In genomic region chr11:32225222-32226104, GRCm38 (mm10) we compare ENCODE assay signal across 8 mouse cellular contexts. TPM values are rescaled to one million over a fixed set of nuclear protein-coding genes. Genes with fewer than 3 reads are reported as not detected.
DNase-seq lines count a peak whose midpoint lies in the region; ATAC-seq and TF ChIP-seq lines count a peak whose summit lies in the region.

No protein-coding gene starts in this region.

- no peaks in the 10 kb centered on the region; the same call in 1 of the 2 replicates for H3K9me3 ChIP-seq in G1E (replicated peaks)
- no peaks in the 10 kb centered on the region for H3K9me3 ChIP-seq in forebrain, embryonic 16.5 days (ENCODE audit: control insufficient read depth, low read length)
- no peaks in the 10 kb centered on the region for H3K9me3 ChIP-seq in intestine, embryonic 14.5 days (ENCODE audit: control insufficient read depth, low read length)

- 54% methylated on average over 7 of the region's 7 CpGs for WGBS in forebrain, embryonic 16.5 days
- 42% methylated on average over 7 of the region's 7 CpGs for WGBS in intestine, embryonic 14.5 days

- H3K4me3 ChIP-seq in G1E (ENCODE audit: low read depth, low read length), result no peak overlapping the region; the same call in 1 of the 2 replicates
- no peak overlapping the region for H3K4me3 ChIP-seq in forebrain, embryonic 16.5 days (replicated peaks; ENCODE audit: low read length)
- no peak overlapping the region for H3K4me3 ChIP-seq in intestine, embryonic 14.5 days (ENCODE audit: low read depth, low read length)

- intact Hi-C loops in left cerebral cortex, postnatal 4 days (cut with DNase I), result no loop called here

- H3K27ac ChIP-seq in forebrain, embryonic 16.5 days (ENCODE audit: low read length), result peak overlapping the region; percentile 64
- peak overlapping the region; percentile 93 for H3K27ac ChIP-seq in intestine, embryonic 14.5 days (ENCODE audit: low read depth)

- peaks cover 46% of the 10 kb centered on the region for H3K27me3 ChIP-seq in G1E (ENCODE audit: insufficient read depth, low read length)
- H3K27me3 ChIP-seq in forebrain, embryonic 16.5 days (replicated peaks; ENCODE audit: control insufficient read depth, insufficient read depth, low read length), result peaks cover 16% of the 10 kb centered on the region
- no peaks in the 10 kb centered on the region for H3K27me3 ChIP-seq in intestine, embryonic 14.5 days (replicated peaks; ENCODE audit: control insufficient read depth, insufficient read depth, low read length)

- ATAC-seq in cerebellum, adult (ENCODE audit: insufficient number of reproducible peaks, low FRiP score, low TSS enrichment), result no peak
- no peak for ATAC-seq in G1E (ENCODE audit: extremely low read depth, insufficient number of reproducible peaks, low FRiP score, poor library complexity, severe bottlenecking)
- ATAC-seq in forebrain, embryonic 16.5 days, result no peak
- no peak for ATAC-seq in intestine, embryonic 14.5 days (replicated peaks; ENCODE audit: low FRiP score, low TSS enrichment, low read depth)

- no peak for TF ChIP-seq CTCF in G1E (IDR thresholded peaks at IDR 0.05; ENCODE audit: low read depth, low read length)

- peak; percentile 66 for DNase-seq in cerebellum, adult 9-11 months
- DNase-seq in G1E (ENCODE audit: low spot score), result peak; percentile 24
- peak; percentile 64 for DNase-seq in intestine, embryonic 14.5 days (ENCODE audit: low spot score)
- peak; percentile 62 for DNase-seq in lung, postnatal 10 days
- DNase-seq in left cerebral cortex, postnatal 4 days, result no peak
- DNase-seq in frontal cortex, postnatal 25 days (ENCODE audit: low spot score in 2 of 2), result no peak

- no peak overlapping the region for H3K9ac ChIP-seq in forebrain, embryonic 16.5 days (replicated peaks; ENCODE audit: low read depth, low read length)
- no peak overlapping the region for H3K9ac ChIP-seq in intestine, embryonic 14.5 days (ENCODE audit: low read length)

- H3K4me1 ChIP-seq in G1E (ENCODE audit: insufficient read depth, low read depth, low read length), result peaks cover 72% of the 10 kb centered on the region
- peaks cover 42% of the 10 kb centered on the region for H3K4me1 ChIP-seq in forebrain, embryonic 16.5 days (replicated peaks; ENCODE audit: control insufficient read depth, insufficient read depth, low read length)
- H3K4me1 ChIP-seq in intestine, embryonic 14.5 days (replicated peaks; ENCODE audit: control insufficient read depth, insufficient read depth, low read length), result peaks cover 41% of the 10 kb centered on the region

- no peak overlapping the region; the same call in 1 of the 2 replicates for H3K4me2 ChIP-seq in forebrain, embryonic 16.5 days (ENCODE audit: low read length)
- peak overlapping the region; percentile 22; the same call in 1 of the 2 replicates for H3K4me2 ChIP-seq in intestine, embryonic 14.5 days (ENCODE audit: low read length)

- peaks cover 32% of the 10 kb centered on the region for H3K36me3 ChIP-seq in G1E (replicated peaks)
- no peaks in the 10 kb centered on the region for H3K36me3 ChIP-seq in forebrain, embryonic 16.5 days (ENCODE audit: control insufficient read depth, insufficient read depth)
- H3K36me3 ChIP-seq in intestine, embryonic 14.5 days (ENCODE audit: control insufficient read depth, insufficient read depth, low read length), result peaks cover 25% of the 10 kb centered on the region

RNA-seq across cellular contexts. Expression of gene Mpg, which starts 0.8 kb away (rescaled TPM):
- total RNA-seq in G1E (2014; fragmentation: Nextera tagmentation) (13.7 and 22.0 TPM in 2 replicates), G1E (2017) (12.7 and 17.0 TPM in 2 replicates)
- polyA plus RNA-seq in G1E (2012), result 13.4 and 14.2 TPM in 2 replicates
- 36.7 and 38.1 TPM in 2 replicates for polyA plus RNA-seq in forebrain, embryonic 16.5 days (2015; fragmentation: Nextera tagmentation; extraction: Ambion mirVana)
- polyA plus RNA-seq in intestine, embryonic 14.5 days (2014; fragmentation: Nextera tagmentation; extraction: Ambion mirVana), result 36.2 and 39.3 TPM in 2 replicates
- total RNA-seq in left cerebral cortex, postnatal 4 days (2021), result 10 to 100 TPM; 21.5 to 22.5 TPM

RNA-seq across cellular contexts. Expression of gene Rhbdf1, which starts 3.4 kb away (rescaled TPM):
- total RNA-seq in G1E (2014; fragmentation: Nextera tagmentation), result 0.19 and 0.30 TPM in 2 replicates
- 0.46 and 2.5 TPM in 2 replicates for total RNA-seq in G1E (2017)
- polyA plus RNA-seq in G1E (2012), result 0.91 and 2.1 TPM in 2 replicates
- 21.1 and 23.3 TPM in 2 replicates for polyA plus RNA-seq in forebrain, embryonic 16.5 days (2015; fragmentation: Nextera tagmentation; extraction: Ambion mirVana)
- 45.6 and 57.9 TPM in 2 replicates for polyA plus RNA-seq in intestine, embryonic 14.5 days (2014; fragmentation: Nextera tagmentation; extraction: Ambion mirVana)
- total RNA-seq in left cerebral cortex, postnatal 4 days (2021), result 10 to 100 TPM; 17.9 to 19.8 TPM

RNA-seq across cellular contexts. Expression of gene Snrnp25, which starts 20.2 kb away (rescaled TPM):
- total RNA-seq in G1E (2014; fragmentation: Nextera tagmentation), result 9.2 and 20.0 TPM in 2 replicates
- 62.5 and 68.7 TPM in 2 replicates for total RNA-seq in G1E (2017)
- 65.6 and 74.4 TPM in 2 replicates for polyA plus RNA-seq in G1E (2012)
- 45.0 and 45.6 TPM in 2 replicates for polyA plus RNA-seq in forebrain, embryonic 16.5 days (2015; fragmentation: Nextera tagmentation; extraction: Ambion mirVana)
- polyA plus RNA-seq in intestine, embryonic 14.5 days (2014; fragmentation: Nextera tagmentation; extraction: Ambion mirVana), result 58.0 and 60.7 TPM in 2 replicates
- 10 to 100 TPM; 20.3 to 21.6 TPM for total RNA-seq in left cerebral cortex, postnatal 4 days (2021)

RNA-seq across cellular contexts. Expression of gene Il9r, which starts 25.4 kb away (rescaled TPM):
- 2.3 and 4.6 TPM in 2 replicates for total RNA-seq in G1E (2014; fragmentation: Nextera tagmentation)
- 5.7 and 6.9 TPM in 2 replicates for total RNA-seq in G1E (2017)
- 2.6 and 4.0 TPM in 2 replicates for polyA plus RNA-seq in G1E (2012)
- not detected in 2 replicates for polyA plus RNA-seq in forebrain, embryonic 16.5 days (2015; fragmentation: Nextera tagmentation; extraction: Ambion mirVana)
- not detected in 2 replicates for polyA plus RNA-seq in intestine, embryonic 14.5 days (2014; fragmentation: Nextera tagmentation; extraction: Ambion mirVana)
- not detected for total RNA-seq in left cerebral cortex, postnatal 4 days (2021)

RNA-seq across cellular contexts. Expression of gene Nprl3, which starts 42.0 kb away (rescaled TPM):
- 90.6 and 121 TPM in 2 replicates for total RNA-seq in G1E (2014; fragmentation: Nextera tagmentation)
- total RNA-seq in G1E (2017), result 26.3 and 27.0 TPM in 2 replicates
- polyA plus RNA-seq in G1E (2012), result 106 and 134 TPM in 2 replicates
- 52.2 and 56.7 TPM in 2 replicates for polyA plus RNA-seq in forebrain, embryonic 16.5 days (2015; fragmentation: Nextera tagmentation; extraction: Ambion mirVana)
- 28.0 and 29.5 TPM in 2 replicates for polyA plus RNA-seq in intestine, embryonic 14.5 days (2014; fragmentation: Nextera tagmentation; extraction: Ambion mirVana)
- 10 to 100 TPM; 51.0 to 57.6 TPM for total RNA-seq in left cerebral cortex, postnatal 4 days (2021)

Comparison
In these comparisons a context has a peak if more than half of its experiments do, and no peak if none do; other contexts are left out.
1. DNase-seq: peak in cerebellum, adult 9-11 months (single experiment), G1E (single experiment), intestine, embryonic 14.5 days (single experiment) and lung, postnatal 10 days (single experiment); none in left cerebral cortex, postnatal 4 days (single experiment) and frontal cortex, postnatal 25 days (0 of 2).